Mouse (Mus musculus): ENCODE results near the gene Vta1.

The Vta1 gene

DNA sequence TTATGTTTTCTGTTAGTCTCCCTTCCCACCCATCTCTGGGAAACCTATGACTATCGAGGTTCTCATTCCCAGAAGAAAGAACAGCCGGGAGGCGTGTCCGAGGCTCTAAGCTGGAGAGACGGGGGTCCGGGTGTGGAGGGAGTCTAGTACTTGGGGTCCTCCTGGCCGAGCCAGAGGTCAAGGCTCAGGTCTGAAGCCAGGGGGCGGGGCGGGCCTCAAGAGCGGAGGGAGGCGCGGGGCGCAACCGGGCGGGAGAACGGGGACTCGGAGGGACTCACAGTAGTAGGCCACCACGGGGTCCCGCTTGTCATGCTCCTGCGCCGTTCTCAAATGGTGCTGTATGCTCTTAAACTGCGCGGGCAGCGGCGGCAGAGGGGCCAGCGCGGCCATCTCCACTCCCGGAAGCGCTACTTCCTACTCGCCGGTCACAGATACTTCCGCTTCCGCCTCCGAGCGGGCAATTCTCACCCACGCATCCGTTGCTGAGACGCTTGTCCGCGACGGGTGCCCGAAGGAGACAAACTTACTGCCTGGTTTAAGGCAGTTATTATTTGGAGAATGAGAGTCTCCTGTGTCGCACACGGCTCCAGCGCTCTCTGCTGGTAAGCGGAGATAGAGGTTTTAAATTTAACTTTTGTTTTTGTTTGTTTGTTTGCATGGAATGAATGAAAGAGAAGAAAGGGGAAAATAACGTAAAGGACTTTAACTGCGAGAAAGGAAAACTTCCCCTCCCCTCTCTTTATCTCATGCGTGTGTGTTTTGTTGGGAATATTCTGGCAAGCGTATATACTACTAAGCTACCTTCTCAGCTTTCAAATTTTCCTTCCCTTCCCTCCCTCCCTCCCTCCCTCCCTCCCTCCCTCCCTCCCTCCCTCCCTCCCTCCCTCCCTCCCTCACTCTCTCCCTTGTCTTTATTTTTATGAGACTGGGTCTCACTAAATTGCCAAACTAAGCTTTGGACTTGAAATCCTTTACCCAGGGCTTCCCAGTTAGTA lies at the start of gene Vta1, which contains the start of gene Nmbr:
Vta1 (minus strand) TSS at position 489 of the 995 bp plus-strand sequence.
Nmbr (plus strand) TSS at position 520 of the 995 bp plus-strand sequence.
- DNase-seq (ENCODE audit: extremely low read depth, insufficient read length, low spot score) = peak; percentile 92

DNA sequence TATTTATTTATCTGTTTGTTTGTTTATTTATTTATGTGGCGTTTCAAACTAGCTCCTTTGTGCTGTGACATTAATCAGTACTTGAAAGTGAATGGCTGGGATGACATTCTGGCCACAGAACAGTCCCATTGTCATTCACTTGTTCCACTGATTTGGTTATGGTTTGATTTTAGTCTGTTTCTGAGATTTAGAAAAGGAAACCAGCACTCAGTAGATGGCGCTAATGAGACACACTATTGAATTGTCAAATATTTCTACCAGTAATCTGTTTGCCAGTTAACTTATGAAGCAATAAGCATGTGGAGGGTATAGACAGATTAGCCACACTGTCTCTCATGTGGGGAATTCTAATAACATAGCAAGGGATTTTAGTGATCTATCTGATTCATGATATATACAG lies 28.9 kb upstream of the Vta1 start:
- DNase-seq (ENCODE audit: extremely low read depth, insufficient read length, low spot score) = peak; percentile 4

DNA sequence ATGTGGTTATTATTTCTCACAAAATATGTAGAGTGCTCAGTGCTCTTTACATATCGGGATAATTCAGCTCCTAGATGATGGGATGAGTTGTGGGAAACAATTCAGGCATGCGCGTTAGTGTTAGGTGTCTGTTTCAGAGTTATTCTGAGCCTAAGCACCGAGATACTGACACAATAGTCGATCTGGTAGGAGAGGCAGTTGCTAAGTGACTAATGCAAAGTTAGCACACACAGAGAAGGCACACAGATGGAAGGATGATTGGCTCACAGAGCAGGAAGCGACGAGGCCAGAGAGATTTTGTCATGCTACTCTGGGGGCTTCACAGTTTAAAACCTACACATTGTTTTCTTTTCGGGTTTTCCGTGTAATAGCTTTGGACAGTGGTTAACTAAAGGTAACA lies 20.3 kb upstream of the Vta1 start:
- DNase-seq (ENCODE audit: extremely low read depth, insufficient read length, low spot score) = no peak

DNA sequence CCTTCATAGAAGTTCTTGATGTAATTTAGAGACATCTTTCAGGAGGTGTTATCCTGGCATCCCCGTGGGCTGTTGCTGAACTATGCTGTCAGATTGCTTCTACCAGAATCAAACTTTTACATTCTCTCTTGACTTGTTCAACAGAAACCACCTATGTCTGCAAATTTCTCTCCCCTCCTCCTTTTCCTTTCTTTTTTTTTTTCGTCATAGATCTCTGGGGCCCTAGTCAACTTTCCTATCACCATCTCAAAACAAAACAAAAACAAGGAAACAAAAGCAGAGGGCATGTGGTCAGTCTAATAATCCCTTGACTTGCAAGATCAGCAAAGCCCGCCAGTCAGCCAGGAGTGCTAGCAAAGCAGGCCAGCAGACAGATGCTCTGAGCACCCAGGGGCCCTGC lies 12.8 kb upstream of the Vta1 start, which contains the start of gene Gje1:
Gje1 (minus strand) TSS at position 101 of the 400 bp plus-strand sequence.
- no peak for DNase-seq (ENCODE audit: extremely low read depth, insufficient read length, low spot score)

DNA sequence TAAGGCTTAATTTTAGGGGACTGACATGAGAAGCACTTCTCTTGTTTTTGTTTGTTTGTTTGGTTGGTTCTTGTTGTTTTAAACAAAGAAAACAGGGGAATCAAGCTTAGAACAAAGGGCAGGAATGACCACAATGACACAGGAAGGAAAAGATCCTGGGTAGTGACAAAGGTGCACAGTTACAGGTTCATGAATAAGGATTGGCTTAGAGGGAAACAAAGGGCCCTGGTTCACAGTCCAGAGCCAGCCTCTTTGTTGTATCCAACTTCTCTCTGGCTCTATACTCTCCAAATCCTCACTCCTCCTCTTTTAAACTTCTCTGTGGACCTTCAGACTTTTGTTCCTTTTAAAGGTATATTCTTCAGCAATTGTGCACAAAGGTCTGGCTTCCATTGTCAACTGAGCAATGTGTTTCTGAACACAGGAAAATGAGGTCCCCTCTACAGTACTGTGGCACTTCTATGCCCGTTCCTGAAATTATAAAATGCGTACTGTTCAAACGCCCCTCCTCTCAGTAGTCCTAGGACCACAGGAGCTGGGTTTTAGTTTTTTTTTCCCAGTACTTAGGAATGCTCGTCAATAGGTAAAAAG lies 1.4 kb downstream of the Vta1 start:
- no peak for DNase-seq (ENCODE audit: extremely low read depth, insufficient read length, low spot score)

DNA sequence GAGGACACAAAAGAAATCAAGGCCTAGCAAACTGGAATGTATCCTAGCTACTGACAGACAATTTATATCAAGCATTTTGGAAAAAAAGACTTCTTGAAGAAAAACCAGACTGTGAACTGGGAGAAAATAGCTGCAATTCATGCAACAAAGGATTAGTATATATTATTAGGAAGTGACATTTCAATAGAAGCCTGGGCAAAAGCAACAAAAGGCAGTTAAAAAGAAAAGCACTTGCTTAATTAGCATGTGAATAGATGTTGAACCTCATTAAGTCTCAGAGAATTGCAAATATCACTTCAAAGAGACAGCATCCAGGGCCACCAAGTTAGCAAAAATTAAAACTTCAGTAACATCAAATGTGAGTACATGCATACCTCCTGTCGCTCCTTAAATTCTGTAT lies 2.1 kb downstream of the Vta1 start:
- no peak for DNase-seq (ENCODE audit: extremely low read depth, insufficient read length, low spot score)

DNA sequence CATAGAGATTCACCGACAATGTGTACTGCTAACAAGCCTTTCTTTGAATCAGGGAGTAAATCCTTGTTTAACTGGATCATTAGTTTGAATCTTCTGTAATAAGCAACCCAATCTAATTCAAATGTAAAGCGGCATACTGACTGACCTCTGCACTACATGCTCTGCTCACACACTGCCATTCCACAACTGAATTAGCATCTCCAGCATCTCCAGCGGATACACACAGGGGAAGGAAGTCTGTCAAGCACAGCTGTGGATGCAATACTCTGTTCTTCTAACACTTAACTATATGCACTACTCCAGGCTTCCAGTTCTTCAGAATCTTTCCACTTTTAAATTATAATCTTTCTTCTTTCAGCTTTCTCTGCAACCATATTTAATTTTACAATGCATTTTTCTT lies 15.0 kb downstream of the Vta1 start:
- DNase-seq (ENCODE audit: extremely low read depth, insufficient read length, low spot score) = no peak

DNA sequence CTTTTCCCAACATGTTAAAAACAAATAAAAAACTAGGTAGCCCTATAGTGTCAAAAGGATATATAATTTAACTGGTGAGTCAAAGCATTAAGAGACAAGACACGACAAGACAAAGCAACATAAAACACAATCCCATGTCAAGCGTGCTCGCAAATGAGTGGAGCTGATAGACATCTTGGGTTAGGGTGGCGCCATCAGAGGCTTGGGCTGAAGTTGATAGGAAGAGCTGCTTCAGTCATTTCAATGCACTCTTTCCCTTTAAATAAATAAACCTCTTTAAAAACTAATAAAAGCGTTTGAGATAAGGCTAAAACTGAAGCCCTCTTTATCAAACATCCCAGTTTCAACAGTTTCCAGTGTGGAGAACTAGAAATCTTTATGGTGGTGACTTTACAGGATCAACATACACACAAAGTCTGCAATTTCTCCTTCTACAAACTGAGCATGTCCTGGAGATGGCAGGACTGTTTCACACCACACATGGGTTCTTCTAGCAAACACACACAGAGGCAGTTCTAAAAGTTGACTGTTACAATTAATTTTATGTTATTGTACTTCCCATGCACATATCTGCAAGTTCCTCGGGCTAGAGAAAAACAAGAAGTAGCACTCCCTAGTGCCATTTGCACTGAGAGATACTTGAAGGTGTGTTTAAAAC lies 16.4 kb downstream of the Vta1 start:
- no peak for DNase-seq (ENCODE audit: extremely low read depth, insufficient read length, low spot score)

DNA sequence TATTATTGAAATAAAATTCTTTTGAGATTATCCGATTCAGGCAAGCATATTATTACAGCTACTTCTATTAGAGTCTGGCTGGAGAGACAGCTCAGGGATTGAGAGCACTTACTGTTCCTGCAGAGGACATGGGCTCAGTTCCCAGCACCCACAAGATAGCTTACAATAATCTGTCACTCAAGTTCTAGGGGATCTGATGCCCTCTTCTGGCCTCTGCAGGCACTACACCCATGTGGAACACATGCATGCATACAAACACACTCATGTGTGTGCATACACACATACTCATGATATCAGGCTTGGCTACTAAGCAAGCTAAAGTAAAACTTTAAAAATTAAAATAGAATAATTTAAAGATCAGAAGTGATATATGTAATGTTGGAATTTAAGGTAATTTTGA lies 19.7 kb downstream of the Vta1 start:
- no peak for DNase-seq (ENCODE audit: extremely low read depth, insufficient read length, low spot score)

DNA sequence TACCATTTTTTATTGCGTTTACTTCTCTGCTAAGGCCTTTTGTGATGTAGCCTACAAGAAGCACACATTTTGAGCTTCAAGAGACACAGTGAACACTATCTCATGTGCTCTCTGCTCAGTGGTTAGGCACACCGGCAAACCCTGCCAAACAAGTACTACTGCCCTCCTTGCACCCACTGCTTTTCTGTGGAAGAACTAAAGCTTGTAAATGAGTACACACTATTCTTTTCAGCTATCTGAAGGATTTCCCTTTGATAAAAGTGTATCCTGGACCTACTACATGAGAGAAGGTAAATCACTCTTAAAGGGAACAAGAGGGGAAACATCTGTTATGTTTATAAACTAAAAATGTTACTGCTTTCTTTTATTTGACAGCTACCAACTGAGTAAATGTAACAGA lies 39.2 kb downstream of the Vta1 start:
- no peak for DNase-seq (ENCODE audit: extremely low read depth, insufficient read length, low spot score)

DNA sequence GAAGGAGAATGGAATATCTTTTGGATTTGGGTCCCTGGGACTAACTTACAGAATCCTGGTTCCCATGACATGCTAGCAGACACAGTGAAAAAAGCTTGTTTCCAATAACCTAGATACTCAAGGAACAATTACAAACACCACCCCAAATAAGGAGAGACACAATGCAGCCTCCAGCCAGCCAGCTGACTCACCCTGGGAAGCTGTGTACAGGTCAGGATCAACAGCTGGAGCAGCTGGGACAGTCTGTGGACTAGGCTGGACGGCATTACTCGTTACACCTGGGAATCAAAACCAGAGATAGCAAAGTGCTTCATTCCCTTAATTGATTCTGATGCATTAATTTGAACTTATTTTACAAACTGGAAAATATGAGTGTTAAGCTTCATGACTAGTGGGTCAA lies 44.5 kb downstream of the Vta1 start:
- DNase-seq (ENCODE audit: extremely low read depth, insufficient read length, low spot score) = no peak

DNA sequence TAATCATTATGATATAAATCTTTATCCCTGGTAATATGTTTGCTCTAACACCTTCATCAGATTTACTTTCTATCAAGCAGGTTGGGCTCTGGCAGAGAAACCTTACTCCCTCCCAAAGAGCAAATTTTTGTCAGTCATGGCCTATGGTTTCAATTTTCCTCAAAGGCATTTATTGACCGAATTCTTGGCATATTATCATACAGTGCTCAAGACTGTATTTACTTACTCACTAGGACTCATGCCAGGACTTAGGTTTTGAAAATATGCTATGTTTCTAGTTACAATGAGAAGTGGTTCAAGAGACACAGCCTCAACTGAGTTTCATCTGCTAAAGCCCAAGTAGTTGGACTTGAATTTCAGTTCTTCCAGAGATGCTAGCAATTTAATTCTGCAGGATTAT lies 65.7 kb downstream of the Vta1 start:
- peak; percentile 11 for DNase-seq (ENCODE audit: extremely low read depth, insufficient read length, low spot score)

DNA sequence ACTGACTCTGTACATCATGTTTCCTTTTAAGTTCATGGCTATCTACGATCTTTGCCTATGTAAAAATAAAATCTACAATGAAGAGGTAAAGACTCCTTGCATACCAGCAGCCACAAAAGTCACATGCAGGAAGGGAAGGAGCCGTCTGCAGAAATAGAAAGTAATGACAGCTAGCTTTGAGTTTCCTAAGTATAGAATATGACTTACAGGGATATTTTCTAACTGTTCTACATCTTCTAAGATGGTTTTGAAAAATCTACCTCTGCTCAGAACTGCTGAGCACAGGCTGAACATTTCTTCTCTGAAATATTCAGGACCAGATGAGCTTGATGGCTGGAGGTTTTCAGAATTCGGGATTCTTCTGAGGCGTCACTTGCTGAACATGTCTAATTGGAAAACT lies 66.3 kb downstream of the Vta1 start:
- DNase-seq (ENCODE audit: extremely low read depth, insufficient read length, low spot score) = no peak

DNA sequence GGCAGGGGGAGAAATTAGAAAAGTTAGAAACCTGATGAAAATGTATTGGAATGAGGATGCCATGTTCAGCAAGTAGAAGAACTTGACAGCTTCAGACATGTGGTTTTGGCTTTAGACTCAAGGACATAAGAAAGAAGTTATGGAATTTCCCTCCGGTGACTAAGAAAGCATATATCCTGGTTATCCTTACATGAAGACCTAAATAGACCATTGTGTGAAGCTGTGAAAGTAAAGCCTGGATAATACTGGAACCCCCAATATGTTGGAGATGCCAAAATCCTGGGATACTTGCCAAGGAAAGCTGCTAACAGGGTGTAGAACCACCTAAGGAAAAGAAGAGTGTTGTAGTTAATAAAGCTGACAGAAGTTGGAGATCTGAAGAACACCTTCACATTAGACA lies 79.7 kb downstream of the Vta1 start:
- DNase-seq (ENCODE audit: extremely low read depth, insufficient read length, low spot score) = no peak

DNA sequence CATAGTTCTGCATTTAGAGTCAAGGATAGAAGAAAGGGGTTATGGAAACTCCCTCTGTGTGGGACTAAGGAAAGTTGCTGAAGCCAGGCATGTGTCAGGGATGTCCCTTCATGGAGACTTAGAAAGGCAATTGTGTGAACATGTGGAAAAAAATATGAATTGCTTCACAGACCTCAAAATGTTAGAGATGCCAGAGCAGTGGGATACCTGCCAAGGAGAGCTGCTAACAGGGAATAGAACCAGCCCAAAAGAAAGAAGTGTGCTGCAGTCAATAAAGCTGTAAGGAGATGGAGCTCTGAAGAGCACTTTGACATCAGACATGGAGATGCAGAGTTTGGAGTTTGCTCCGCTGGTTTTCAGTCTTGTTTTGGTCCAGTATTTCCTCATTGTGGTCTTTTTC lies 86.2 kb downstream of the Vta1 start:
- no peak for DNase-seq (ENCODE audit: extremely low read depth, insufficient read length, low spot score)

DNA sequence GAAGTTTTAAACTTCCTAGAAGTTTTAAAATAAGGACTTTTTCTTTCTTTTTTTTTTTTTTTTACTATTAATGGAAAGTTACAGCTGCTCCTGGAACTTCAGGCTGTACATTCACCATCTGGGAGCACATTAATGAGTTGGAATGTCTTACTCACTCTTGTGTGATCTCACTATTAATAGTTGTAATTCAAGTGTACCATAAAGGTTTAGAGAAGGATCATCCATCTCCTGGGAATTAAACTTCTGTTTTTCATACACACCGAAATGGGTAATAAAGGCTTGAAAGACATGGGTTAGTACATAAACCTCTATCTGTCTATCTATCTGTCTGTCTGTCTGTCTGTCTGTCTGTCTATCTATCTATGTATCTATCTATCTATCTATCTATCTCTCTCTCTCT lies 87.1 kb downstream of the Vta1 start:
- DNase-seq (ENCODE audit: extremely low read depth, insufficient read length, low spot score) = no peak

DNA sequence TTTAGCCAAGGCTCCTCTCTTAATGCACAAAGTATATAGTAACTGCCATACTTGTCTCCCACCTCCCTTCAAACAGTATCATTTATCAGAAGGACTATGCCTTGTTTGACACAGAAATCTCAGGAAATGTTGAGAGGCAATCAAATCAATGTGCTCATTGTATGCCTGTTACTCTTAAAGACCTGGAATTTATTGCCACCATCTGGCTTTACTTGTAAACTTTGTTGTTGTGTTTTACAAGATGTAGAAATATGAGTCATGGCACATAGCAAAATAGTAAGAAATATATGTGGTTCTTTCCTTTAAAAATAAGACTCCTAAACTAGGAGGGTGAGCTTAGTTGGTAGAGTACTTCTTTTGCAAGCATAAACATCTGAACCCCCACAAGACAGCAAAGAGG lies 89.9 kb downstream of the Vta1 start:
- no peak for DNase-seq (ENCODE audit: extremely low read depth, insufficient read length, low spot score)

DNA sequence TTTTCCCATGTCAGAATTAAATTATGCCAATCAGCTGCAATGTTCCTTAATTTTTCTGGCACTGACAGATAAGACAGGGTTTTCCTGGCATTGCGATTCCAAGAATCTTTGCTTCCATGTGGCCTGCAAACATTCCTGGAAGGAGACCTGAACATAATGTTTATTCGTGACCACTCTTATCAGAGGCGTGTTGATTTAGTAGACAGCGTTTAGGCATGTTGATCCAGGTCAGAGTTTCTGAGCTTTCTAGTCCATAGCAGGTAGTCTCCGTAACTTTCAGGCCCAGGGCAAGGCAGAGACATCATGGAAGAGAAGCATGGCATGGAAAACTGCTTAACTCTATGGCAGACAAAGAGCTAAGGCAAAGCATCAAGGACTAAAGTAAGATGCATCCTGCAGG lies 97.8 kb downstream of the Vta1 start:
- DNase-seq (ENCODE audit: extremely low read depth, insufficient read length, low spot score) = no peak
